Mouse (Mus musculus) erythroblast, adult 5-6 weeks (primary cell): ENCODE measurements around the gene Olfr645. TPM values are rescaled to one million over a fixed set of nuclear protein-coding genes. Genes with fewer than 3 reads are reported as not detected.

Source experiments
- ATAC-seq: replicated peaks from 2 replicates; pipeline ENCODE4 v1.8.0; 2016; ENCODE audit warnings: moderate number of reproducible peaks, mild to moderate bottlenecking, moderate TSS enrichment, inconsistent platforms; ENCODE audit not compliant: poor library complexity, low FRiP score, severe bottlenecking
- total RNA-seq, 2 experiments: library from RNA; stranded (forward) in 1 of 2; stranded (reverse) in 1 of 2; fragments of 150-400 nt in 1 of 2; fragments of 200-764, 138-1000 nt in 1 of 2; gene quantifications; 2 replicates each; pipeline versions ENCODE4 v1.2.3 to v1.2.4; 2015 to 2017; ENCODE audit warnings: low replicate concordance in 2 of 2

The Olfr645 gene
- total RNA-seq (2015; ENCODE audit: low replicate concordance) (not detected in 2 replicates), total RNA-seq (2017; ENCODE audit: low replicate concordance) (not detected in 2 replicates)

DNA sequence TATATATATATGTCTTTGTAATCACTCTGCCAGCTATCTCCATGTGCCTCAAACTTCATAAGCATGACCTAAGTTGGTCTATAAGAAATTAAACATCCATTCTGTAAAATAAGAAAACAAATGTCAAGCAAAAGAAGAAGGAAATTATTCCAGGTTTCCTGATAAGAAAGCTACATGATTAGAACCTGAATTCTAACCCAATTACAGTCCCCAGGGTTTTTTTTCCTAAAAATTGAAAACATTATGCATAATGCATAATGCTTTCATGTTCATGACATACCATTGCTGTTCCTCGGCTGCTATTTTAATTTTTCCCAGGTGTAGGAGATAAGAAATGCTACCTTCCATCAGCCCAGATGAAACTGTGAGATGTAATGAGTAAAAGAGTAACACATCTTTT lies at the start of gene Olfr645:
Gene Olfr645 (minus strand): TSS at position 101 of the 400 bp plus-strand sequence.
- ATAC-seq: no peak

DNA sequence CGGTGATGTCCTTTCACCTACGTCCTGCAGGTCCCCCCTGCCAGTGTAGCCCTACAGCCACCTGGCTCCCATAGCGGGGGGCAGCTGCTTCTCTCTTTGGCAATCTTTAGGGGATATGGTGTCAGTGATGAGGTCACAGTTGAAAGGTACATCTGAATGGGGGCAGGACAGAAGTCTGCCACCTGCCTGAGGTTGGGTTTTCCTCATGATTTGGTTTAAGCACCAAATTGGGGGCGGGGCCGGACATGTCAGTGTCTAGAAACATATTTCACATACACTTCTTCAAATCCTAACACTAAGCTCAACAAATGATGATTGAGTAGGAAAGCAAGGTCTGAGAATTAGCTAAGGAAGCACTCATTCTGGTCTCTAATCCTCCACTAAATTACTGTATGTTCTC lies 44.5 kb upstream of the Olfr645 start, which contains the start of gene Ubqln5:
Gene Ubqln5 (minus strand): TSS at position 101 of the 400 bp plus-strand sequence.
- no peak for ATAC-seq

DNA sequence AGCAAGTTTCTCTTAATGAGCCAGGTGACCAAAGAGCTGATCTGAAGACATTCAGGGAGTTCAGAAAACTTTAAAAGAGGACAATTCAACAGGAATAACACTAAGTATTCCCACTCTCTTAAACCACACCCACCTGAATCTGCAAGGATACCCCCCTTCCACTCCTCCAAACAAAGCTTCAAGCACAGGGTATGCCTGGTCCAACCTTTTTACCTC lies 19.4 kb upstream of the Olfr645 start, which contains the start of gene Olfr646:
Gene Olfr646 (plus strand): TSS at position 117 of the 216 bp plus-strand sequence.
- no peak for ATAC-seq

- ATAC-seq: no peak
Observed at GRCm38 (mm10) chr7:104103913-104104756, 18.9 kb upstream of the Olfr645 start.

DNA sequence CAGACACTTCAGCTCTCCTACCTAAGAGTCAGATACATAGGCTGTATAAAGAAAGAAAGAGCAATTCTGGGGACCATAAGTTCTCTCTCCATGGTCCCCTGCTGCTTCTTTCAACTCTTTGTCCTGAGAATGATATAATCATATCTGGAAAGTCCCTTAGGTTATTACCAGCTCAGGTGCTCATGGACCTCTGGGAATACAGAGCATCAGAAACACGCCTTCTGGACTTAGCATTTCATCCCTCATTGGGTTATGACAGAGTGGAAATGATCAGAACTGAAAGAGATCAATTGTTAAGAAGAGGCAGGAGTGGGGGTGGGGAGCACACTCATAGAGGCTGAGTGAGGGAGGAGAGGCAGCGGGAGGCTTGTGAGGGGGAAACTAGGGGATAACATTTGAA lies 13.5 kb downstream of the Olfr645 start, which contains the start of gene Olfr644:
Gene Olfr644 (minus strand): TSS at position 101 of the 400 bp plus-strand sequence.
- ATAC-seq: no peak

DNA sequence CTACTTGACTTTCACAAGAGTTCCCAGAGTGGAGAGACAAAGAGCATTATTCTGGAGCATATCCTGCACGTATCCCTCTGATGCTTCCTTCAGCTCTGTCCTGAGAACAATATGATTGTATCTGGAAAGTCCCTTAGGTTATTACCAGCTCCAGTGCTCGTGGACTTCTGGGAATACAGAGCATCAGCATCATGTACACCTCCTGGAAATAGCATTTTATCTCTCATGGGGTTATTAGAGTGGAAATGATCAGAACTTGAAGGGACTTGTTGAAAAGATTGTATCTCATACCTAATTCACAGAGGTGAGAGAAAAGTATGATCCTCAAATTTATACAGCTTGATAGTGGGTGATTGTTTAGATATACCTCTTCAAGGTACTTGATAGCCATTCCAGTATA lies 23.9 kb downstream of the Olfr645 start, which contains the start of gene 4930516K23Rik:
Gene 4930516K23Rik (minus strand): TSS at position 101 of the 400 bp plus-strand sequence.
- ATAC-seq: no peak

DNA sequence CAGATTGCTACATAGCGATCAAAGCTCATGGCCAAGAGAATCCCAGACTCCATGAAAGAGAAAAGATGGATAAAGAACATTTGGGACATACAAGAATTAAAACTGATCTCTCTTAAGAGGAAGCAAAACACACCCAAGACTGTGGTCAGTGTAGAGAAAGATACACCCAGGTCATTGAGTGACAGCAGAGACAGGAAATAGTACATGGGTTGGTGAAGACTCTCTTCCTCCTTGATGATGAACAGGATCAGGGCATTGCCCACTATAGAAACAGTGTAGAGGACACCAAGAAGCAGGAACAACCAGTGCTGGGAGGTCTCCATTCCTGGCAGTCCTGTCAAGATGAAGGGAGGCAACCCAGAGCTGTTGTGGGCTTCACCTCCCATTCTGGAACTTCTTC lies 26.1 kb downstream of the Olfr645 start:
- ATAC-seq: no peak

GRCm38 (mm10) chr7:104052566-104052965 lies 32.7 kb downstream of the Olfr645 start, which contains the start of gene Olfr642:
Gene Olfr642 (minus strand): TSS chr7:104052666.
- no peak for ATAC-seq

- no peak for ATAC-seq
Observed at GRCm38 (mm10) chr7:104050745-104051144, 34.5 kb downstream of the Olfr645 start.

DNA sequence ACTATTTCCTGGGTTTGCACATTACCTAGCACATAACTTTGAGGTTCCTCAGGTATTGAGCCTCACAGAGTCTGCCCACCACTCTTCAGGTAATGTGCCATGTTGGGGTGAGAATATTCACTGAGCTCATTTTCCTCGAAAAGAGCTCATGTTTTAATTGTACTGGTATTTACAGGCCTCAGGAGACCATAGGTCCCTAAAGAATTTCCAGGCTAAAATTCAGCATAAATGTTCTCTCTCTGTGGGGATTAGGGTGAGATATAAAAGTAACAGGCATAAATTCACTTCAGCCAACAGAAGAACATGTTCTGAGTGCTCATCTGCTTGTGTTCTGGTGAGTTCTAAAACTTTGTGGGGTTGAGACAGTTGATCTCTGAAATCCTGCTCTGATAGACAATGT lies 50.1 kb downstream of the Olfr645 start, which contains the start of gene Olfr641:
Gene Olfr641 (plus strand): TSS at position 301 of the 400 bp plus-strand sequence.
- ATAC-seq: no peak

Other genes starting within 250 kb of the Olfr645 start
- gene Hbb-bh2, start 244.9 kb downstream of the Olfr645 start, total RNA-seq (2015; ENCODE audit: low replicate concordance): not detected in 2 replicates
- gene Hbb-bh2, start 244.9 kb downstream of the Olfr645 start, total RNA-seq (2017; ENCODE audit: low replicate concordance): 1.0 and 4.6 TPM in 2 replicates
- not detected in 2 replicates for gene Hbb-bh1, start 242.3 kb downstream of the Olfr645 start, total RNA-seq (2015; ENCODE audit: low replicate concordance)
- gene Hbb-bh1, start 242.3 kb downstream of the Olfr645 start, total RNA-seq (2017; ENCODE audit: low replicate concordance): not detected in 2 replicates
- 2.9 and 8.6 TPM in 2 replicates for gene Hbb-y, start 232.2 kb downstream of the Olfr645 start, total RNA-seq (2015; ENCODE audit: low replicate concordance)
- not detected in 2 replicates for gene Hbb-y, start 232.2 kb downstream of the Olfr645 start, total RNA-seq (2017; ENCODE audit: low replicate concordance)
- not detected in 2 replicates for gene Olfr66, start 199.2 kb downstream of the Olfr645 start, total RNA-seq (2015; ENCODE audit: low replicate concordance)
- gene Olfr66, start 199.2 kb downstream of the Olfr645 start, total RNA-seq (2017; ENCODE audit: low replicate concordance): not detected in 2 replicates
- gene Olfr64, start 191.0 kb downstream of the Olfr645 start, total RNA-seq (2015; ENCODE audit: low replicate concordance): not detected in 2 replicates
- gene Olfr64, start 191.0 kb downstream of the Olfr645 start, total RNA-seq (2017; ENCODE audit: low replicate concordance): 0.14 and 0.34 TPM in 2 replicates
- gene Olfr65, start 182.0 kb downstream of the Olfr645 start, total RNA-seq (2015; ENCODE audit: low replicate concordance): not detected in 2 replicates
- gene Olfr65, start 182.0 kb downstream of the Olfr645 start, total RNA-seq (2017; ENCODE audit: low replicate concordance): 0.28 TPM in 1 of 2 replicates, not detected in the other
- gene Olfr631, start 156.6 kb downstream of the Olfr645 start, total RNA-seq (2015; ENCODE audit: low replicate concordance): 1.0 TPM in 1 of 2 replicates, not detected in the other
- 2.1 TPM in 1 of 2 replicates, not detected in the other for gene Olfr631, start 156.6 kb downstream of the Olfr645 start, total RNA-seq (2017; ENCODE audit: low replicate concordance)
- gene Olfr632, start 151.1 kb downstream of the Olfr645 start, total RNA-seq (2015; ENCODE audit: low replicate concordance): not detected in 2 replicates
- gene Olfr632, start 151.1 kb downstream of the Olfr645 start, total RNA-seq (2017; ENCODE audit: low replicate concordance): 1.7 TPM in 1 of 2 replicates, not detected in the other
- gene Olfr633, start 141.0 kb downstream of the Olfr645 start, total RNA-seq (2015; ENCODE audit: low replicate concordance): not detected in 2 replicates
- gene Olfr633, start 141.0 kb downstream of the Olfr645 start, total RNA-seq (2017; ENCODE audit: low replicate concordance): not detected in 2 replicates
- not detected in 2 replicates for gene Olfr635, start 114.3 kb downstream of the Olfr645 start, total RNA-seq (2015; ENCODE audit: low replicate concordance)
- gene Olfr635, start 114.3 kb downstream of the Olfr645 start, total RNA-seq (2017; ENCODE audit: low replicate concordance): 0.09 and 0.14 TPM in 2 replicates
- not detected in 2 replicates for gene Olfr638, start 86.7 kb downstream of the Olfr645 start, total RNA-seq (2015; ENCODE audit: low replicate concordance)
- gene Olfr638, start 86.7 kb downstream of the Olfr645 start, total RNA-seq (2017; ENCODE audit: low replicate concordance): not detected in 2 replicates
- gene Olfr639, start 68.2 kb downstream of the Olfr645 start, total RNA-seq (2015; ENCODE audit: low replicate concordance): not detected in 2 replicates
- 0.09 and 0.14 TPM in 2 replicates for gene Olfr639, start 68.2 kb downstream of the Olfr645 start, total RNA-seq (2017; ENCODE audit: low replicate concordance)
- not detected in 2 replicates for gene Olfr640, start 59.9 kb downstream of the Olfr645 start, total RNA-seq (2015; ENCODE audit: low replicate concordance)
- gene Olfr640, start 59.9 kb downstream of the Olfr645 start, total RNA-seq (2017; ENCODE audit: low replicate concordance): not detected in 2 replicates
- not detected in 2 replicates for gene Olfr641, start 50.0 kb downstream of the Olfr645 start, total RNA-seq (2015; ENCODE audit: low replicate concordance)
- 0.98 TPM in 1 of 2 replicates, not detected in the other for gene Olfr641, start 50.0 kb downstream of the Olfr645 start, total RNA-seq (2017; ENCODE audit: low replicate concordance)
- gene Olfr642, start 32.8 kb downstream of the Olfr645 start, total RNA-seq (2015; ENCODE audit: low replicate concordance): not detected in 2 replicates
- 0.14 TPM in 1 of 2 replicates, not detected in the other for gene Olfr642, start 32.8 kb downstream of the Olfr645 start, total RNA-seq (2017; ENCODE audit: low replicate concordance)
- gene 4930516K23Rik, start 24.0 kb downstream of the Olfr645 start, total RNA-seq (2015; ENCODE audit: low replicate concordance): not detected in 2 replicates
- gene 4930516K23Rik, start 24.0 kb downstream of the Olfr645 start, total RNA-seq (2017; ENCODE audit: low replicate concordance): not detected in 2 replicates
- gene Olfr644, start 13.6 kb downstream of the Olfr645 start, total RNA-seq (2015; ENCODE audit: low replicate concordance): not detected in 2 replicates
- gene Olfr644, start 13.6 kb downstream of the Olfr645 start, total RNA-seq (2017; ENCODE audit: low replicate concordance): not detected in 2 replicates
- not detected in 2 replicates for gene Olfr646, start 19.4 kb upstream of the Olfr645 start, total RNA-seq (2015; ENCODE audit: low replicate concordance)
- gene Olfr646, start 19.4 kb upstream of the Olfr645 start, total RNA-seq (2017; ENCODE audit: low replicate concordance): not detected in 2 replicates
- gene Ubqln5, start 44.4 kb upstream of the Olfr645 start, total RNA-seq (2015; ENCODE audit: low replicate concordance): not detected in 2 replicates
- not detected in 2 replicates for gene Ubqln5, start 44.4 kb upstream of the Olfr645 start, total RNA-seq (2017; ENCODE audit: low replicate concordance)
- gene Olfr643, start 51.9 kb upstream of the Olfr645 start, total RNA-seq (2015; ENCODE audit: low replicate concordance): not detected in 2 replicates
- gene Olfr643, start 51.9 kb upstream of the Olfr645 start, total RNA-seq (2017; ENCODE audit: low replicate concordance): not detected in 2 replicates
- gene Ubqln3, start 57.8 kb upstream of the Olfr645 start, total RNA-seq (2015; ENCODE audit: low replicate concordance): not detected in 2 replicates
- not detected in 2 replicates for gene Ubqln3, start 57.8 kb upstream of the Olfr645 start, total RNA-seq (2017; ENCODE audit: low replicate concordance)
- not detected in 2 replicates for gene Ubqlnl, start 65.1 kb upstream of the Olfr645 start, total RNA-seq (2015; ENCODE audit: low replicate concordance)
- not detected in 2 replicates for gene Ubqlnl, start 65.1 kb upstream of the Olfr645 start, total RNA-seq (2017; ENCODE audit: low replicate concordance)
- gene Olfm5, start 79.4 kb upstream of the Olfr645 start, total RNA-seq (2015; ENCODE audit: low replicate concordance): not detected in 2 replicates
- gene Olfm5, start 79.4 kb upstream of the Olfr645 start, total RNA-seq (2017; ENCODE audit: low replicate concordance): 0.34 TPM in 1 of 2 replicates, not detected in the other
- 1.5 and 2.1 TPM in 2 replicates for gene Olfr648, start 97.9 kb upstream of the Olfr645 start, total RNA-seq (2015; ENCODE audit: low replicate concordance)
- 0.14 and 0.60 TPM in 2 replicates for gene Olfr648, start 97.9 kb upstream of the Olfr645 start, total RNA-seq (2017; ENCODE audit: low replicate concordance)
- not detected in 2 replicates for gene Olfr649, start 110.5 kb upstream of the Olfr645 start, total RNA-seq (2015; ENCODE audit: low replicate concordance)
- gene Olfr649, start 110.5 kb upstream of the Olfr645 start, total RNA-seq (2017; ENCODE audit: low replicate concordance): not detected in 2 replicates
- gene Trim6, start 133.3 kb upstream of the Olfr645 start, total RNA-seq (2015; ENCODE audit: low replicate concordance): not detected in 2 replicates
- 0.09 and 0.56 TPM in 2 replicates for gene Trim6, start 133.3 kb upstream of the Olfr645 start, total RNA-seq (2017; ENCODE audit: low replicate concordance)
- gene Trim34a, start 159.0 kb upstream of the Olfr645 start, total RNA-seq (2015; ENCODE audit: low replicate concordance): 19.8 and 23.4 TPM in 2 replicates
- 21.4 and 27.9 TPM in 2 replicates for gene Trim34a, start 159.0 kb upstream of the Olfr645 start, total RNA-seq (2017; ENCODE audit: low replicate concordance)
- gene Trim5, start 202.6 kb upstream of the Olfr645 start, total RNA-seq (2015; ENCODE audit: low replicate concordance): 3.8 and 8.6 TPM in 2 replicates
- gene Trim5, start 202.6 kb upstream of the Olfr645 start, total RNA-seq (2017; ENCODE audit: low replicate concordance): 0.28 and 2.8 TPM in 2 replicates
- gene Trim12a, start 230.0 kb upstream of the Olfr645 start, total RNA-seq (2015; ENCODE audit: low replicate concordance): 40.8 and 46.3 TPM in 2 replicates
- 35.4 and 42.4 TPM in 2 replicates for gene Trim12a, start 230.0 kb upstream of the Olfr645 start, total RNA-seq (2017; ENCODE audit: low replicate concordance)
- 2.9 TPM in 1 of 2 replicates, not detected in the other for gene Trim34b, start 244.0 kb upstream of the Olfr645 start, total RNA-seq (2015; ENCODE audit: low replicate concordance)
- not detected in 2 replicates for gene Trim34b, start 244.0 kb upstream of the Olfr645 start, total RNA-seq (2017; ENCODE audit: low replicate concordance)